Mouse (Mus musculus): ENCODE measurements at regions not wholly inside any gene's neighbourhood (a gene's known extent, or its start where the extent isn't known, plus 50 kb on each side); places are given as distances from the start of the nearest gene placed in this dataset.

- no peak for DNase-seq (ENCODE audit: low spot score in 2 of 2)
Observed at GRCm38 (mm10) chr1:14513662-14514061, 1579.5 kb downstream of the 4930444P10Rik start.

GRCm38 (mm10) chr1:14512481-14513285, 1580.4 kb downstream of the 4930444P10Rik start:
- DNase-seq (ENCODE audit: low spot score in 2 of 2) = no peak

- DNase-seq (ENCODE audit: low spot score in 2 of 2) = no peak
Observed at GRCm38 (mm10) chr1:14506831-14507690, 1586.1 kb downstream of the 4930444P10Rik start.

- no peak for DNase-seq (ENCODE audit: low spot score in 2 of 2)
Observed at GRCm38 (mm10) chr1:14506201-14506830, 1586.8 kb downstream of the 4930444P10Rik start.

- DNase-seq (ENCODE audit: low spot score in 2 of 2) = no peak
Observed at GRCm38 (mm10) chr1:14505741-14506140, 1587.4 kb downstream of the 4930444P10Rik start.

- no peak for DNase-seq (ENCODE audit: low spot score in 2 of 2)
Observed at GRCm38 (mm10) chr1:14504767-14505343, 1588.3 kb downstream of the 4930444P10Rik start.

GRCm38 (mm10) chr1:14503881-14504742, 1589.0 kb downstream of the 4930444P10Rik start:
- DNase-seq (ENCODE audit: low spot score in 2 of 2) = peak in 1 of 2 experiments; percentile 6

- DNase-seq (ENCODE audit: low spot score in 2 of 2) = no peak
Observed at GRCm38 (mm10) chr1:14503193-14503800, 1589.8 kb downstream of the 4930444P10Rik start.

- no peak for DNase-seq (ENCODE audit: low spot score in 2 of 2)
Observed at GRCm38 (mm10) chr1:14499105-14499504, 1594.0 kb downstream of the 4930444P10Rik start.

- DNase-seq (ENCODE audit: low spot score in 2 of 2) = no peak
Observed at GRCm38 (mm10) chr1:14490026-14490425, 1603.1 kb downstream of the 4930444P10Rik start.

- no peak for DNase-seq (ENCODE audit: low spot score in 2 of 2)
Observed at GRCm38 (mm10) chr1:14487708-14488127, 1605.4 kb downstream of the 4930444P10Rik start.

- no peak for DNase-seq (ENCODE audit: low spot score in 2 of 2)
Observed at GRCm38 (mm10) chr1:14485746-14486145, 1607.4 kb downstream of the 4930444P10Rik start.

- DNase-seq (ENCODE audit: low spot score in 2 of 2) = peak; percentile 6 to 20
Observed at GRCm38 (mm10) chr1:14484121-14484916, 1608.8 kb downstream of the 4930444P10Rik start.

GRCm38 (mm10) chr1:14472294-14472693, 1620.8 kb downstream of the 4930444P10Rik start:
- DNase-seq (ENCODE audit: low spot score in 2 of 2) = no peak

GRCm38 (mm10) chr1:14471551-14471950, 1621.6 kb downstream of the 4930444P10Rik start:
- no peak for DNase-seq (ENCODE audit: low spot score in 2 of 2)

- no peak for DNase-seq (ENCODE audit: low spot score in 2 of 2)
Observed at GRCm38 (mm10) chr1:14464788-14465482, 1628.2 kb downstream of the 4930444P10Rik start.

GRCm38 (mm10) chr1:14462496-14462895, 1630.6 kb downstream of the 4930444P10Rik start:
- DNase-seq (ENCODE audit: low spot score in 2 of 2) = no peak

- DNase-seq (ENCODE audit: low spot score in 2 of 2) = no peak
Observed at GRCm38 (mm10) chr1:14460811-14461210, 1632.3 kb downstream of the 4930444P10Rik start.

All from left cerebral cortex, adult 18-20 months (tissue).